Mouse (Mus musculus) midbrain, embryonic 15.5 days (tissue): ENCODE measurements around the gene Slc6a2. TPM values are rescaled to one million over a fixed set of nuclear protein-coding genes. Genes with fewer than 3 reads are reported as not detected.

Source experiments
- ATAC-seq: fragments of 200-750 bp; cut with Nextera tagmentation; replicated peaks from 2 replicates; pipeline ENCODE4 v1.8.0; 2017; ENCODE audit warnings: moderate TSS enrichment
- H3K27ac ChIP-seq: fragments of 300-500 bp; sonication (generic); 2 replicates; pipeline ENCODE4 v1.5.1; 2015; ENCODE audit warnings: mild to moderate bottlenecking, inconsistent platforms
- H3K27me3 ChIP-seq: fragments of 300-500 bp; sonication (generic); replicated peaks from 2 replicates; pipeline ENCODE4 v1.6.1; 2015; ENCODE audit warnings: inconsistent platforms
- H3K36me3 ChIP-seq: fragments of 300-500 bp; sonication (generic); replicated peaks from 2 replicates; pipeline ENCODE4 v1.6.1; 2015; ENCODE audit warnings: inconsistent platforms
- H3K4me1 ChIP-seq: fragments of 300-500 bp; sonication (generic); 2 replicates; pipeline ENCODE4 v1.6.1; 2015; ENCODE audit warnings: inconsistent platforms
- H3K4me2 ChIP-seq: fragments of 300-500 bp; sonication (generic); 2 replicates; pipeline ENCODE4 v1.6.1; 2015; ENCODE audit warnings: inconsistent platforms, mild to moderate bottlenecking, moderate library complexity
- H3K4me3 ChIP-seq: fragments of 300-500 bp; sonication (generic); 2 replicates; pipeline ENCODE4 v1.5.1; 2015; ENCODE audit warnings: mild to moderate bottlenecking, inconsistent platforms
- H3K9ac ChIP-seq: fragments of 300-500 bp; sonication (generic); 2 replicates; pipeline ENCODE4 v1.6.1; 2015; ENCODE audit warnings: mild to moderate bottlenecking, inconsistent platforms
- H3K9me3 ChIP-seq: fragments of 300-500 bp; sonication (generic); 2 replicates; pipeline ENCODE4 v1.6.1; 2016; ENCODE audit warnings: inconsistent platforms
- WGBS: fragments of 180-500 bp; shearing (Covaris S2); methylation state at CpG from one replicate; pipeline ENCODE4 v1.1.7; 2015; ENCODE audit warnings: mixed read lengths; 5-methylcytosine and 5-hydroxymethylcytosine counted together
- microRNA-seq: library from miRNA; unstranded; fragments of <30 nt; microRNA quantifications from one replicate; pipeline ENCODE4, GENCODE M21; 2016
- polyA plus RNA-seq: library from polyadenylated mRNA; unstranded; fragments of >200 nt; fragmentation: Nextera tagmentation; extraction: Ambion mirVana; gene quantifications from 2 replicates; pipeline ENCODE4 v1.2.1, GENCODE M21; 2015

The Slc6a2 gene
- polyA plus RNA-seq, 1 experiment from 2014 or later = 0.89 TPM

DNA sequence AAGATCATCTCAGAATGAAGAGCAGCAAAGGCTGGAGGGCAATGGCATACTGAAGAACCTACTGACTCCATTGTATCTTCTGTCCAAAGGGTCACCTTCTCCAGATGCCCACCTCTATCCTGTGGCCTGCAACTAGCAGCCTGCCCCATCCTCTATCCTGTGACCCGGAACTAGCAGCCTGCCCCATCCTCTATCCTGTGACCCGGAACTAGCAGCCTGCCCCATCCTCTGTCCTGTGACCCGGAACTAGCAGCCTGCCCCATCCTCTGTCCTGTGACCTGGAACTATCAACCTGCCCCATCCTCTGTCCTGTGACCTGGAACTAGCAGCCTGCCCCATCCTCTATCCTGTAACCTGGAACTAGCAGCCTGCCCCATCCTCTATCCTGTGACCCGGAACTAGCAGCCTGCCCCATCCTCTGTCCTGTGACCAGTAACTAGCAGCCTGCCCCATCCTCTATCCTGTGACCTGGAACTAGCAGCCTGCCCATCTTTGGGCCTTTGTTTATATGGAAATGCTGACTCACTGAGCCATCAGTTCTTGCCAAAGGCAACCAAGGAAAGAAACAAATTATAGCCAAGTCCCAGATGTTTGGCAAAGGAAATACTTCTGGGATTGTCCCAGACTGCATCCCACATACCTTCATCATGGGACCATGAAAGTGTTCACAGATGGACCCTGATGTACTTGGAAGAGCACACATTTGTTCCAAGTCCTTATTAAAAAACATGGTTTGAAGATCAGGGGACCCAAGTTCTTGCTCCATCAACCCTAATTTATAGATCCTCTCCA is 81.1 kb downstream of the Slc6a2 start:
- Histone ChIP-seq H3K4me1 (no peaks in the 10 kb centered on the region), H3K4me3 (no peak overlapping the region), H3K27me3 (no peaks in the 10 kb centered on the region), H3K4me2 (no peak overlapping the region), H3K36me3 (no peaks in the 10 kb centered on the region), H3K9ac (no peak overlapping the region), H3K9me3 (no peaks in the 10 kb centered on the region), H3K27ac (no peak overlapping the region)
- 75% methylated on average over 4 of the region's 4 CpGs for WGBS
- no peak for ATAC-seq

DNA sequence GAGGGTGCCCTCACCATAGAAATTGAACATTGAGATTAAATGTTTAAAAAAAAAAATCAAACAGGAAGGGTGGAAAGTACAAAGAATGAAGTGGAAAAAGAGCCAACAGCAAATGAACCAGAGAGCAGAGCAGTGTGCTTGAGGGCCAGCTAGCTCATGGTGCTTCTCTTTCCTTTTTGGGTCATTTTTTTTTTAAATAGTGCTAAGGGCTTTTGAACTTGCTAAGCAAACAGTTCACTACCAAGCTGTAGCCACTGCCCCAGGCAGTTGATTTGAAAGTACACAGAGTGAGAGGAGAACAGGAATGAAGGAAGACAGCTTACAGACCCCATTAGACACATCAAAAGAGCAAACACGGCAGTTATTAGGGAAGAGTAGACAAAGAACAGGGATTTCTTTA is 83.2 kb downstream of the Slc6a2 start:
- Histone ChIP-seq H3K9me3 (no peaks in the 10 kb centered on the region), H3K36me3 (no peaks in the 10 kb centered on the region), H3K27me3 (no peaks in the 10 kb centered on the region), H3K4me2 (no peak overlapping the region), H3K9ac (no peak overlapping the region), H3K4me3 (no peak overlapping the region), H3K27ac (no peak overlapping the region), H3K4me1 (no peaks in the 10 kb centered on the region)
- no peak for ATAC-seq
- 33% methylated on average over 1 of the region's 1 CpGs for WGBS

DNA sequence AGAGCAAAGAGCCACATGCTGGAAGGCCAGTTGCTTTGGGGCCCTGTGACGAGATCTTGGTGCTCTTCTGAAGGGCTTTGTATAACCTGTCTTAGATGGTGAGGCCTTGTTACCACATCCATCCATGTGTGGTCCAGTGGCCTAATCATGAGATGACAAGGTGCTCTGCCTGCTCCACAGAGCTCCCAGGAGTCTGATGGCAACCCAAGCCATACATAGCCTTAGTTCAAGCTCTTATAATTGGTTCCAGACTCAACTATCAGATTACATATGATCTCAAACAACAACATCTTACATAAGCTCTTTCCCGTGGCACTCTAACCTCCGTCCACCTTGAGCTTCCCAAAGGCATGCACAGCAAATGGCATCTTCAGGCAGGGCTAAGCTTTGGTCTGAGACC is 88.2 kb downstream of the Slc6a2 start, which contains the start of gene Ces1a:
Gene Ces1a (minus strand): TSS at position 101 of the 400 bp plus-strand sequence.
- no peak within 1 kb of the TSS for H3K4me2 ChIP-seq

DNA sequence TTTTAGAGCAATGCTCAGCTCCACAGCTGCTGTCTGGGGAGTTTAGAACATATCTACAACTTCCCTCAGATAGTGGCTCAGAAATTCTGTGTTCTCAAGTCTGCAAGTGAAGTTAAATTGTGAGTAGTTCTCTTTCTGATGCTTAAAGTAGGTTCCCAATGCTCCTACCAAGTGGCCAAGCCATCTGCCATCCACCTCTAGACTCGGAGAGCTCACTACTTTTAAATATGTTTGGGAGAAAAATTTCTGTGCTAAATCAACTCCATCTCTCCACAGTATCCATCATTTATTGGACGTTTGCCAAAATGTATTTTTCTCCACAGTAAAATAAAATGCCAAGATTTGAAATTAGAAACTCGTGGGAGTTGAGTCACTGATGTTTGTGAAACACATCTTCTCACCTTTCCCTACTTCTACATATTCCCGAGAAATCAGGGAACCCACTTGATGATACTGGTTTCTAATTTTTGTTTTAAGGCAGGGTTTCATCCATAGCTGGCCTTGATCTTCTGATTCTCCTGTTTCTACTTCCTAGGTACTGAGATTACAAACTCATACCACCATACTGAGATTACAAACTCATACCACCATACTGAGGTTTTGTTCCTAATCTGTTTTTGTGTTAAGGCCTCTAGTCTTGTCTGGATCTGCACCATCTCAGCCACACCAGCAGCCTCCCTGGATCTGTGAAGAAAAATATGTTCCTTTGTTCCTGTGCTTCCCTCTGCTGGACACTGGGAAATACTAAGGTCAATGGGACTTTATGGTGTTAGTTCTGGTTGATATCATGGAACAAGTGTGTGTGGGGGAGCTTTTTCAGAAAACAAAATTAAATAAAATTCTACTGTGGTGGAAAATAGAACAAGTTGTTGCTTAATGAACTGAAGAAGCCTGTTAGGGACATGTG is 88.9 kb downstream of the Slc6a2 start:
- 73% methylated on average over 4 of the region's 4 CpGs for WGBS
- Histone ChIP-seq H3K4me3 (no peak overlapping the region), H3K4me2 (no peak overlapping the region), H3K27ac (no peak overlapping the region), H3K4me1 (no peaks in the 10 kb centered on the region), H3K27me3 (no peaks in the 10 kb centered on the region), H3K9ac (no peak overlapping the region), H3K36me3 (no peaks in the 10 kb centered on the region), H3K9me3 (no peaks in the 10 kb centered on the region)
- no peak for ATAC-seq

More for the DNA sequence above, 88.2 kb downstream of the Slc6a2 start, which contains the start of gene Ces1a:
- no peak for ATAC-seq
- H3K9ac ChIP-seq = no peak within 1 kb of the TSS
- H3K27ac ChIP-seq = no peak within 1 kb of the TSS
- WGBS = 89% methylated on average over 3 of the region's 3 CpGs
- no peaks in the 10 kb centered on the region for H3K36me3 ChIP-seq
- no peaks in the 10 kb centered on the region for H3K9me3 ChIP-seq
- no peaks in the 10 kb centered on the region for H3K27me3 ChIP-seq
- H3K4me1 ChIP-seq = no peaks in the 10 kb centered on the region
- H3K4me3 ChIP-seq = no peak within 1 kb of the TSS

Small RNA genes lying within 50 kb of the gene (microRNA-seq; reads per million reads assigned to microRNA genes)
- not detected for gene Gm22151

Other genes with a start within 250 kb of the Slc6a2 start
- gene Mmp2, start 132.8 kb upstream of the Slc6a2 start, polyA plus RNA-seq = 22.3 and 22.7 TPM in 2 replicates
- gene Lpcat2, start 104.7 kb upstream of the Slc6a2 start, polyA plus RNA-seq = 7.3 and 8.9 TPM in 2 replicates
- gene Capns2, start 58.7 kb upstream of the Slc6a2 start, polyA plus RNA-seq = 0.23 and 0.45 TPM in 2 replicates
- not detected in 2 replicates for gene Ces1a, start 88.1 kb downstream of the Slc6a2 start, polyA plus RNA-seq
- not detected in 2 replicates for gene Ces1b, start 119.9 kb downstream of the Slc6a2 start, polyA plus RNA-seq
- not detected in 2 replicates for gene Ces1c, start 171.2 kb downstream of the Slc6a2 start, polyA plus RNA-seq
- gene Ces1d, start 237.8 kb downstream of the Slc6a2 start, polyA plus RNA-seq = 0.25 and 0.46 TPM in 2 replicates